Mouse (Mus musculus) liver, postnatal 0 days (tissue): Measurements from ENCODE around the gene Fam166a. TPM values are rescaled to one million over a fixed set of nuclear protein-coding genes. Genes with fewer than 3 reads are reported as not detected.

Experiments used
- ATAC-seq: fragments of 200-750 bp; cut with Nextera tagmentation; 2 replicates; pipeline ENCODE4 v1.8.0; 2017; ENCODE audit warnings: mild to moderate bottlenecking, moderate library complexity
- DNase-seq: peaks from one replicate; pipeline ENCODE4 v3.0.0-alpha.2; 2016
- H3K27ac ChIP-seq: fragments of 300-500 bp; sonication (generic); 2 replicates; pipeline ENCODE4 v1.5.1; 2014; ENCODE audit warnings: antibody characterized with exemption, moderate library complexity, mild to moderate bottlenecking, low read depth
- H3K27me3 ChIP-seq: fragments of 300-500 bp; sonication (generic); 2 replicates; pipeline ENCODE4 v1.6.1; 2014; ENCODE audit warnings: low read length, control low read depth, mixed read lengths; ENCODE audit not compliant: insufficient read depth
- H3K36me3 ChIP-seq: fragments of 300-500 bp; sonication (generic); replicated peaks from 2 replicates; pipeline ENCODE4 v1.6.1; 2014; ENCODE audit warnings: mild to moderate bottlenecking, control low read depth, low read length, moderate library complexity, mixed read lengths; ENCODE audit not compliant: insufficient read depth
- H3K4me1 ChIP-seq: fragments of 300-500 bp; sonication (generic); 2 replicates; pipeline ENCODE4 v1.6.1; 2014; ENCODE audit warnings: antibody characterized with exemption, mild to moderate bottlenecking, control low read depth; ENCODE audit not compliant: insufficient read depth
- H3K4me2 ChIP-seq: fragments of 300-500 bp; sonication (generic); 2 replicates; pipeline ENCODE4 v1.6.1; 2014; ENCODE audit warnings: low read depth, mild to moderate bottlenecking, low read length, moderate library complexity, mixed read lengths
- H3K4me3 ChIP-seq: fragments of 300-500 bp; sonication (generic); 2 replicates; pipeline ENCODE4 v1.5.1; 2014; ENCODE audit warnings: low read depth, low read length
- H3K9ac ChIP-seq: fragments of 300-500 bp; sonication (generic); replicated peaks from 2 replicates; pipeline ENCODE4 v1.6.1; 2014; ENCODE audit warnings: mild to moderate bottlenecking, moderate library complexity
- H3K9me3 ChIP-seq: fragments of 300-500 bp; sonication (generic); 2 replicates; pipeline ENCODE4 v1.6.1; 2016; ENCODE audit warnings: mild to moderate bottlenecking, control low read depth, low read length, mixed read lengths
- CTCF ChIP-seq: sonication (generic); IDR thresholded peaks from 2 replicates; pipeline ENCODE4 v1.5.1; 2016; ENCODE audit warnings: antibody characterized with exemption, low read depth
- EP300 ChIP-seq: IDR thresholded peaks from 2 replicates; pipeline ENCODE4 v1.6.1; 2016; ENCODE audit warnings: antibody characterized with exemption, low read depth, mild to moderate bottlenecking
- WGBS: fragments of 180-500 bp; shearing (Covaris S2); extraction: QIAGEN DNeasy Blood & Tissue Kit; methylation state at CpG from one replicate; pipeline ENCODE4 v1.1.7; 2014; ENCODE audit not compliant: insufficient replicate concordance; 5-methylcytosine and 5-hydroxymethylcytosine counted together
- polyA plus RNA-seq: library from polyadenylated mRNA; unstranded; fragments of >200 nt; fragmentation: Nextera tagmentation; extraction: Ambion mirVana; gene quantifications from 2 replicates; pipeline ENCODE4 v1.2.1, GENCODE M21; 2015

Gene Fam166a
- polyA plus RNA-seq, 1 experiment from 2014 or later: not detected

DNA sequence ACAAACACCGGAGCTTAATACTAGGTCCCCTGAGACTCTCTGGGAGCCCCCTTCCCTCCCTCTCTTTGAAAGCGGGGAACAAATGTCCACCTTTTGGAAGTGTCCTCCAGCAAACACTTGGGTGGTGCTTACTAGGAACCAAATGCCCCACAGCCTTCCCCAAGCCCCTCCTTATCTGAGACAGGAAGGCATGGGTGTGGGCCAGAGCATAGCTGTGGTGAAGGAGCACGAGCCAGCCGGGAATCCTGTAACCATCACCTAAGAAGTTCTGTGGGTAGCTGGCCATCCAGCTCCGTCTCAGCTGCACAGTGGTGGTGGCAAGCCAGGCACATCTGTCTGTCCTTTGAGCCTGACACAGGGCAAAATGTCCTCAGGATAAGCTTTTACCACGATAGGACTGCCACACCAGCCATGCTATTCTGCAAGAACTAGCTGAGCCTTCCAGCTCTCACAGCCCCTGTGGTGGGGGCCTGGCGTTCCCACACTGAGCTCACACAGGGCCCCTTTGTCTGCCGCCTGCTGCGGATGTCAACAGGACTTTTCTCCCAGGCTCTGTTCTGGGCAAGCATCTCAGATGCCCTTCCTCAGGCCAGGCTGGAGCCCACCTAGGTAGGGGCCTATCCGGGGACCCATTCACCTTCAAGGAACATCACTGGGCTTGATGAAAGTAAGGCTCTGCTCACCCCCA lies 40.1 kb upstream of the Fam166a start:
- no peak for DNase-seq
- Histone ChIP-seq H3K4me2 (no peak overlapping the region), H3K27me3 (peaks cover 32% of the 10 kb centered on the region), H3K4me3 (no peak overlapping the region), H3K4me1 (peaks cover 40% of the 10 kb centered on the region), H3K9me3 (no peaks in the 10 kb centered on the region), H3K9ac (no peak overlapping the region), H3K36me3 (no peaks in the 10 kb centered on the region), H3K27ac (no peak overlapping the region)
- no peak for ATAC-seq
- WGBS: 55% methylated on average over 10 of the region's 10 CpGs
- TF ChIP-seq CTCF (no peak), EP300 (no peak)

DNA sequence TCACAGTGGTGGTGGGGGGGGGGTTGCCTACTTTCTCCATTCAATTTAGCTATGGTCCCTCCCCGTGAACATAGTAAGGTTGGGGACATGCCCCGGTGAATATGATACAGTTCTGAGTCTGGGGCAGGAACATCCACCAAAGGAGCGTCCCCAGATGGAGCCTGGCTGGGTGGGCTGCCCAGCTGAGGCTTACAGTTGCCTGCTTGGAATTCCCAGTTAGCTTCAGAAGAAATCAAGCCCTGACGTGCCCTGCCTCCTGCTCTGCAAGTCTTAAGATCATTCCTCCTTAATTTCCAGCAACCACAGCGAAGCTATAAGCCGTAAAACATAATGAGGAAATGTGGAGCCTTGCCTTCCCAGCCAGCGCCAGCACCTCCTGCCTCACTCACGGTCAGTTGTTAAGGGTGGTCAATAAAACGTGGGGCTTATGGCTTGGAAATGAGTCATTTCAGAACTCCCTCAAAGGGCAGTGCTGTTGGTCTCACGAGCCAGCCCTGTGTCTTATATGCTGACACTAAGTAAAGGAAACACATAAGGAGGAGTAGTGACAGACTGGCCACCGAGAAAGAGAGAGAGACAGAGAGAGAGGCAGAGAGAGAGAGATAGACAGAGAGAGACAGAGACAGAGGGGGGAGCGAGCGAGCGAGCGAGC lies 38.9 kb upstream of the Fam166a start:
- H3K4me1 ChIP-seq: peaks cover 38% of the 10 kb centered on the region
- H3K4me3 ChIP-seq: no peak overlapping the region
- H3K9ac ChIP-seq: peak overlapping the region; percentile 65; the same call in 1 of the 2 replicates
- TF ChIP-seq CTCF: no peak
- H3K27me3 ChIP-seq: peaks cover 43% of the 10 kb centered on the region
- H3K36me3 ChIP-seq: no peaks in the 10 kb centered on the region
- peak overlapping the region; percentile 98 for H3K4me2 ChIP-seq
- DNase-seq (peak; percentile 12), ATAC-seq (no peak)
- WGBS: 62% methylated on average over 15 of the region's 15 CpGs
- H3K27ac ChIP-seq: no peak overlapping the region
- no peaks in the 10 kb centered on the region for H3K9me3 ChIP-seq

DNA sequence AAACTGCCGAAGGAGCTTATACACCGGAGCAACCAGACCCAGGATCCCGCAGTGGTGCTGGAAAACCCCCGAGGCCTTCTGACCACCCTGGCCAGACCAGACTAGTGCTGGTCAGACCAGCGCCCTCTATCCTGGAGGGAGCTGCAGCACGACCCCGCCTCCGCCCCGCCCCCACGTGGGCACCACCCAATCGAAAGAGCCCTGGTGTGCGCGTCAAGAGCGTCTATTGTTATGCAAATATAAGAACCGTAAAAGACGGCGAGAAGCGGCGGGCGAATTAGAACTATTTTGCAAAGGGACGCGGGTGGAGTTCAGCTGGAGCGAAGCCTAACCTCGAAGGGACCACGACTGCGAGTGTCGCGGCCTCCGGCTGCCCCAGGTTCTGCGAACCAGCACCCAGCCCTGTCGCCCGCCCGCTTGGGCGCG lies 38.1 kb upstream of the Fam166a start, which contains the start of gene Nrarp:
Gene Nrarp, plus strand, starts transcription at position 281 of the 426 bp plus-strand sequence.
- Histone ChIP-seq H3K4me2 (peak within 1 kb of the TSS; percentile 98), H3K4me3 (peak within 1 kb of the TSS; percentile 61), H3K9ac (peak within 1 kb of the TSS; percentile 65), H3K27me3 (peaks cover 51% of the 10 kb centered on the region), H3K27ac (peak within 1 kb of the TSS; percentile 80), H3K9me3 (no peaks in the 10 kb centered on the region), H3K36me3 (no peaks in the 10 kb centered on the region), H3K4me1 (peaks cover 33% of the 10 kb centered on the region)
- ATAC-seq (peak; percentile 81), DNase-seq (peak; percentile 89)
- under 1% methylated on average over 31 of the region's 35 CpGs for WGBS
- TF ChIP-seq EP300 (no peak), CTCF (peak; percentile 62)

DNA sequence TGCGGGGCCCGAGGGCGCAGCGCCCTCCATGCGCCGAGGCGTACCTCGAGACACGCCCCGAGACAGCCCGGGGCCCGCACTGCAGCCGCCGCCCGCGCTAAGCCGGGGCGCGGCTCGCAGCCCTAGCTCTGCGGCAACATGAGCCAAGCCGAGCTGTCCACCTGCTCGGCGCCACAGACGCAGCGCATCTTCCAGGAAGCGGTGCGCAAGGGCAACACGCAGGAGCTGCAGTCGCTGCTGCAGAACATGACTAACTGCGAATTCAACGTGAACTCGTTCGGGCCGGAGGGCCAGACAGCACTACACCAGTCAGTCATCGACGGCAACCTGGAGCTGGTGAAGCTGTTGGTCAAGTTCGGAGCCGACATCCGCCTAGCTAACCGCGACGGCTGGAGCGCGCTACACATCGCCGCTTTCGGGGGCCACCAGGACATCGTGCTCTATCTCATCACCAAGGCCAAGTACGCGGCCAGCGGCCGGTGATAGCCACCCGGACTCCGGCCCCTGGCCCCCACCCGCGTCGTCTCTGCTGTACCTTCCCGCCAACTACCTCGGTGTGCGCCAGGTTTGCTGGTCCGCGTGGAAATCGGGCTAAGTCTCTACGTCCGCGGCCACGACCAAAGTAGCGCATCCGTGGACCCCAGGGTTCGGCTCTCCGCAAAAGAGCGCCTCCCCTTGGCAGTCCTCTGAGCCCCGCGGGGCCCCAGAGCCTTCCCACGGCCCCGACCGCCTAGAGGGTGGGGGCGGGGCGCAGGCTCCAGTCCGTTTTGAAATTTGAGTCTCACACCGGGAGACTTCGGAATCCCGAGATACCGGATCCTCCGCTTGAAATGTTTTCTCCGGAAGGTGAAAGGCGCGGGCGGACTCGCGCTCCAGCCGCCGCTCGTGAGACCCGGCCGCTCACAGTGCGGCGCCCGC lies 37.3 kb upstream of the Fam166a start:
- no peaks in the 10 kb centered on the region for H3K36me3 ChIP-seq
- peaks cover 37% of the 10 kb centered on the region for H3K4me1 ChIP-seq
- peak overlapping the region; percentile 65 for H3K9ac ChIP-seq
- H3K27ac ChIP-seq: peak overlapping the region; percentile 80
- H3K9me3 ChIP-seq: no peaks in the 10 kb centered on the region
- peaks cover 52% of the 10 kb centered on the region for H3K27me3 ChIP-seq
- H3K4me2 ChIP-seq: peak overlapping the region; percentile 98
- TF ChIP-seq CTCF: peak; percentile 29
- no peak for TF ChIP-seq EP300
- ATAC-seq (peak; percentile 76), DNase-seq (peak; percentile 59)
- H3K4me3 ChIP-seq: peak overlapping the region; percentile 61
- 1% methylated on average over 90 of the region's 100 CpGs for WGBS

DNA sequence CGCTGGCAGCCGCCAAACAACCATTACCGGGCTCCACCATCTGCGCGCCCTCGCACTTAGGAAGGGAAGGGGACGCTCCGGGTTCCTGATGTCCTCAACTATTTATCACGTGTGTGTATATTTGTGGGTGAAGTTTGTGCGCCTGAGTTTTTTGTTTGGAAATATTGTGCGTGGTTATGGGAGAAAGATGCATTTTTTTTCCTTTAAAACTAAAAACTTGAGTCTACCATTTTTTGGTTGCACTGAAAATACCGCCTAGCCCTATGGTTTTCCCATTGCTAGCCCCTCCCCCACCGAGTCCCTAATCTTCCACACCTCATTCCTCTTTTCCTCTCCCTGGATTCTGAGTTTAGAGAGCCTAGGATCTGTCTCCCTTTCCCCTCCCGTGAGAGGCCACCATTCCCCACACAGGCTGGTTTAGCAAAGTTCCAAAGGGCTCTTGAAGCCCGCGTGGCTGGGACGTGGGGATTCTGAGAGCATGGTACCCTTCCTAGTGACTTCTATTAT lies 36.6 kb upstream of the Fam166a start:
- peak overlapping the region; percentile 65 for H3K9ac ChIP-seq
- 3% methylated on average over 17 of the region's 17 CpGs for WGBS
- no peak for ATAC-seq
- H3K36me3 ChIP-seq: no peaks in the 10 kb centered on the region
- TF ChIP-seq CTCF (no peak), EP300 (no peak)
- peak overlapping the region; percentile 80; the same call in 1 of the 2 replicates for H3K27ac ChIP-seq
- peaks cover 39% of the 10 kb centered on the region for H3K4me1 ChIP-seq
- H3K4me3 ChIP-seq: peak overlapping the region; percentile 61
- H3K4me2 ChIP-seq: peak overlapping the region; percentile 98
- peaks cover 58% of the 10 kb centered on the region for H3K27me3 ChIP-seq
- peak; percentile 14 for DNase-seq
- no peaks in the 10 kb centered on the region for H3K9me3 ChIP-seq

DNA sequence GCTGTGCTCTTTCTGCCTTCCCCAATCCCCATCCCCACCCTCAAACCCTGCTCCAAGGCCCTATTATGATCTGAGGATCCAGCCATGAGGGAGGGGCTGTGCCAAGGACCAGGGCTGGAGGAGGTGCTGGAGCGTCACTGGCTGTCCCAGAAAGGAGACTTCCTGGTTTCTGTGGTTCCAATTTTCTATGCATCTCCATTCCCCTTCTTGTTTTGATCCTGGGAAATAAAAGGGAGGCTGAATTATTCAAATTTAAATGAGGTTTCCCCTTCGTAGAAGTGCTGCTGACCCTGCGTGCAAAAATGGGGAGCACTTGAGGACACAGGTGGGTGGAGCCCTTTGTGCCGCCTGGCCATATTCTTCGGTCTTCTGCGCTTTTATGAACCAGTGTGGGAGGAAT lies 35.9 kb upstream of the Fam166a start:
- ATAC-seq (no peak), DNase-seq (no peak)
- peaks cover 59% of the 10 kb centered on the region for H3K27me3 ChIP-seq
- WGBS: 35% methylated on average over 6 of the region's 6 CpGs
- peak overlapping the region; percentile 61 for H3K4me3 ChIP-seq
- H3K36me3 ChIP-seq: no peaks in the 10 kb centered on the region
- H3K4me1 ChIP-seq: peaks cover 39% of the 10 kb centered on the region
- no peak overlapping the region for H3K27ac ChIP-seq
- no peak for TF ChIP-seq CTCF
- TF ChIP-seq EP300: no peak
- no peak overlapping the region for H3K9ac ChIP-seq
- no peaks in the 10 kb centered on the region for H3K9me3 ChIP-seq
- H3K4me2 ChIP-seq: peak overlapping the region; percentile 98
